Mouse (Mus musculus): ENCODE measurements at regions not wholly inside any gene's neighbourhood (a gene's known extent, or its start where the extent isn't known, plus 50 kb on each side); places are given as distances from the start of the nearest gene placed in this dataset.

DNA sequence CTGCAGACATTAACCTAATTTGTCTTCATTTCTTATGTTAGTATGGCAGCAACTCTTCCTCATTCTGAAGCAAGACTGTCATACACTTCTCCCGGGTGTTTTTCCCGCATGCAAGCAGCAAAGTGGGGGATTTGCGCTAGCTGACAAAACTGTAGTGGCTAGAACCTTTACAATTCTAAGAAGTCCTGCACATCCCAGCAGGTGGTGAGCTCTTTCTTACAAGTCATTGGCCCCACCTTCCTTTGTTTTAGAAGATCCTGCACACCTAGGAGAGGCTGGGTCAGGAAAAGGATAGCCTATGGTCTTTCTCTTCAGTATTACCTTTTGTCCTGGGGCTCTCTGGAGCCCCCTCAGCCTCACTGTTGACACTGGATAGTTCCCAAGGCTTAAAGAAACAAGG, 134.5 kb upstream of the Camk1g start:
- TF ChIP-seq POLR2A (IDR thresholded peaks at IDR 0.05; ENCODE audit: borderline replicate concordance, insufficient read depth, low read length): no peak
- TF ChIP-seq CTCF (IDR thresholded peaks at IDR 0.05; ENCODE audit: borderline replicate concordance, insufficient read depth, low read depth, low read length): no peak
